Mouse (Mus musculus): ENCODE measurements at regions not wholly inside any gene's neighbourhood (a gene's known extent, or its start where the extent isn't known, plus 50 kb on each side); places are given as distances from the start of the nearest gene placed in this dataset.

GRCm38 (mm10) chr19:14968283-14968682 is 370.4 kb upstream of the Tle4 start:
- no peak for TF ChIP-seq CTCF (IDR thresholded peaks at IDR 0.05; ENCODE audit: low read depth, low read length)
- no peaks in the 10 kb centered on the region for H3K4me1 ChIP-seq (ENCODE audit: control insufficient read depth, insufficient read depth, low read length)
- no peak overlapping the region for H3K4me3 ChIP-seq (ENCODE audit: insufficient read depth, low read length)
- H3K27ac ChIP-seq (ENCODE audit: insufficient read depth, low read depth, low read length), result no peak overlapping the region

GRCm38 (mm10) chr19:14957727-14958126 is 359.9 kb upstream of the Tle4 start:
- Histone ChIP-seq H3K27ac (ENCODE audit: insufficient read depth, low read depth, low read length) (no peak overlapping the region), H3K4me3 (ENCODE audit: insufficient read depth, low read length) (no peak overlapping the region), H3K4me1 (ENCODE audit: control insufficient read depth, insufficient read depth, low read length) (no peaks in the 10 kb centered on the region)
- TF ChIP-seq CTCF (IDR thresholded peaks at IDR 0.05; ENCODE audit: low read depth, low read length) (no peak), POLR2A (IDR thresholded peaks at IDR 0.05; ENCODE audit: borderline replicate concordance, low read depth, low read length) (no peak)

DNA sequence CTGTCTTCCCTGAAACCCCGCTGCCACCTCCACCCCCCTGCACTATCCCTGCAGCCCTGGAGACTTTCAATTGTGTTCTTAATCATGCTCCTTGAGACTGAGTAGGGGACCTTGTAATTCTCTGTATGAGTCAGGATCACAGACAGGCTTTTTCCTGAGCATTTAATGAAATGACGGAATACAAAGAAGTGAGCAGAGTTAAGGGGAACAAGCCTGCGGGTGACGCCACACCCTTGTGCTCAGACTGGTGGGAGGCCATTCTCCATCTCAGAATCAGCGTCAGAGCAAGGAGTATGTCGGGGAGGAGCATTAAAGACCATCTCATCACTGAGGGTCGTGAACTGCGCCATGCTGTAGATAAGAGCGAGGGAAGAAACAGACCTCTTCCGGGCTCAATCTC is 359.3 kb upstream of the Tle4 start:
- Histone ChIP-seq H3K4me3 (ENCODE audit: insufficient read depth, low read length) (no peak overlapping the region), H3K4me1 (ENCODE audit: control insufficient read depth, insufficient read depth, low read length) (no peaks in the 10 kb centered on the region), H3K27ac (ENCODE audit: insufficient read depth, low read depth, low read length) (no peak overlapping the region)
- TF ChIP-seq POLR2A (IDR thresholded peaks at IDR 0.05; ENCODE audit: borderline replicate concordance, low read depth, low read length) (no peak), CTCF (IDR thresholded peaks at IDR 0.05; ENCODE audit: low read depth, low read length) (no peak)

GRCm38 (mm10) chr19:14956392-14956791 is 358.5 kb upstream of the Tle4 start:
- TF ChIP-seq CTCF (IDR thresholded peaks at IDR 0.05; ENCODE audit: low read depth, low read length), result no peak
- Histone ChIP-seq H3K4me3 (ENCODE audit: insufficient read depth, low read length) (no peak overlapping the region), H3K4me1 (ENCODE audit: control insufficient read depth, insufficient read depth, low read length) (no peaks in the 10 kb centered on the region), H3K27ac (ENCODE audit: insufficient read depth, low read depth, low read length) (no peak overlapping the region)

DNA sequence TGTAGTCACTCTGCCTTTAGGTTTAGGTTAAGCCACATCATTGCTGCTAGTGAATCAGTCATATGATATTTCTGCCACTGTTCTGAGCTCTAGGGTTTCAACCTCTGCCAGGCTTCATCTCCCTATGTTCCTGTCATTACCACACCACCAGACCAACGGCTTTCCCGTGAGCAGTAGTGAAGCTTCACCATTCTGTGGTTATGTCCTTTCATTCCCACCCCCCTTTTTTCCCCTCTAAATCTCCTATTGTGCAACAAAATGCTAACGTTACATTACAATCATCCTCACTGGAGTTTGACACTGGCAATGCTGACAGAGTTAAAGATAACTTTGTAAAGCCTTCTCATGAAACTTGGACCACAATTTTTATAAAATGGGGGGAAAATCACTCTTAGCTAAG is 358.1 kb upstream of the Tle4 start:
- no peak overlapping the region for H3K27ac ChIP-seq (ENCODE audit: insufficient read depth, low read depth, low read length)
- no peak for TF ChIP-seq POLR2A (IDR thresholded peaks at IDR 0.05; ENCODE audit: borderline replicate concordance, low read depth, low read length)
- no peak for TF ChIP-seq CTCF (IDR thresholded peaks at IDR 0.05; ENCODE audit: low read depth, low read length)
- no peak overlapping the region for H3K4me3 ChIP-seq (ENCODE audit: insufficient read depth, low read length)
- H3K4me1 ChIP-seq (ENCODE audit: control insufficient read depth, insufficient read depth, low read length), result no peaks in the 10 kb centered on the region

DNA sequence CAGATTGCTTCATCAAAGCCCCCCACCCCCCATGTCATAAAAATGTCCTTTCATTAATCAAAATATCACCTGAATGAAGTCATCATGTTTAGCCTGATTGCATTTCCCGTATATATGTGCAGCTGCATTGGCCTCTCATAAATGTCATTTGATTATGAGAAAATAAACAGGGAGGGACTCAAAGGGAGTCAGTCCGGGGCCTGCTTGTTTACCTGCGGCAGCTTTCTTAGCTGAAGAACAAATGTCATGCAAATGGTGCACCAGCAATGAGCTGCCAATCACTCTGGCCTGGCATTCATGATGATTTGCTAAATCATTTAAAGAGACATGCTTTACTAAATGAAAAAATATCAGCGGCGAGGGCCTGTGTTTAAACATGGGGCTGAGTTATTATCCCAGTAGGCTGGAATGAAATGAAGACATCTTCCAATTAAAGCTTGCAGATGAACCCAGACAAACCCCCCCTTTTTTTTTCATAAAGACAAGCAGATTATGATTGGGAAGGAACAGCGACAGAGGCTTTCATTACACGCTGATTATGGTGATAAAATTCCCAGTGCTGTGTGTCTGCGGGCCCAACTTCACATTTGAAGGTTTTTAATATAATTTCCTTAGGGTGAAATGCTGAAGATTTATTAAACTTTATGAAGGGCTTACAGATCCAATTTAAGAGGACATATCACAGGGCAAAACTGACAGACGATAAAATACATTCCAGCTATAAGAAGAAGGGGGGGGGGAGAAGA is 342.5 kb upstream of the Tle4 start:
- no peak overlapping the region for H3K4me3 ChIP-seq (ENCODE audit: insufficient read depth, low read length)
- no peak overlapping the region for H3K27ac ChIP-seq (ENCODE audit: insufficient read depth, low read depth, low read length)
- TF ChIP-seq CTCF (IDR thresholded peaks at IDR 0.05; ENCODE audit: low read depth, low read length) (no peak), POLR2A (IDR thresholded peaks at IDR 0.05; ENCODE audit: borderline replicate concordance, low read depth, low read length) (no peak)
- H3K4me1 ChIP-seq (ENCODE audit: control insufficient read depth, insufficient read depth, low read length), result no peaks in the 10 kb centered on the region

DNA sequence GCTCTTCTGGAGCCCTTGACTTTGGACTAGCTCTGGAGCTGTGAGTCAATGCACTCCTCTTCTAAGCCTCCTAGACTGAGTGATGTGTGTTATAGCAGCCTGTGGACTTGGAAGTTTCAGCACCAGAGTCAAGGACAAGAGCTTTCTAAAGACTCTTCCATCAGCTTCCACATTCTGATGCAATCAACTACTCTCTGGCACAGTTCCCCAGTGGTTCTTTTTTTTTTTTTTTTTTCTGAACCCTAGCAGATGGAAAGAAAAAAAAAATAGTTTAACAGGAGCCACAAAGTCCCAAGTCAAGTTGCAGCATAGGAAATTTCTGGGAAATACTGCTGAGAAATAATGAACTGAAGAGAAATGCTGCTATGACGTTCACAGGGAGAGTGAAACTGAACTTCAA is 324.4 kb upstream of the Tle4 start:
- Histone ChIP-seq H3K4me3 (ENCODE audit: insufficient read depth, low read length) (no peak overlapping the region), H3K27ac (ENCODE audit: insufficient read depth, low read depth, low read length) (no peak overlapping the region), H3K4me1 (ENCODE audit: control insufficient read depth, insufficient read depth, low read length) (no peaks in the 10 kb centered on the region)
- TF ChIP-seq CTCF (IDR thresholded peaks at IDR 0.05; ENCODE audit: low read depth, low read length), result no peak
- no peak for TF ChIP-seq POLR2A (IDR thresholded peaks at IDR 0.05; ENCODE audit: borderline replicate concordance, low read depth, low read length)

GRCm38 (mm10) chr19:14911056-14911850 is 313.4 kb upstream of the Tle4 start:
- Histone ChIP-seq H3K4me3 (ENCODE audit: insufficient read depth, low read length) (no peak overlapping the region), H3K27ac (ENCODE audit: insufficient read depth, low read depth, low read length) (no peak overlapping the region), H3K4me1 (ENCODE audit: control insufficient read depth, insufficient read depth, low read length) (no peaks in the 10 kb centered on the region)
- TF ChIP-seq CTCF (IDR thresholded peaks at IDR 0.05; ENCODE audit: low read depth, low read length), result no peak

DNA sequence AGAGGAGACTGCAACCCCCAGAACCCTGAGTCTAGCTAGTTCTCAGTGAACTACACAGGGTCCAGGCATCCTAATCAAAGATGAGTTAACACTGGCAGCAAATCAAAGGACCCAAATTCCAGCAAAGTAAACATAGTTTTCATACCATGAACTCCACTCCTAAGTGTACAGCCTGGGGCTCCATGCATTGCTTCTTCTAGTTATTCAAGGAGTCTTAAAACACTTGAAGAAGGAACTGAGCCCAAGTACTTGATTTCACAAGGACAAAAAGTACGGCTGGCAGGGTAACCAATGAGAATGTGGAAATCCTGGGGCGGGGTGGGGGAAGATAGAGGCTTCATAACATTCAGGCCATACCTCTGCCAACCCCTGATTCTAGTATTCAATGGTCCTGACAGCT is 297.0 kb upstream of the Tle4 start:
- no peak for TF ChIP-seq POLR2A (IDR thresholded peaks at IDR 0.05; ENCODE audit: borderline replicate concordance, low read depth, low read length)
- TF ChIP-seq CTCF (IDR thresholded peaks at IDR 0.05; ENCODE audit: low read depth, low read length), result no peak
- no peak overlapping the region for H3K27ac ChIP-seq (ENCODE audit: insufficient read depth, low read depth, low read length)
- no peaks in the 10 kb centered on the region for H3K4me1 ChIP-seq (ENCODE audit: control insufficient read depth, insufficient read depth, low read length)
- no peak overlapping the region for H3K4me3 ChIP-seq (ENCODE audit: insufficient read depth, low read length)

- H3K4me1 ChIP-seq (ENCODE audit: control insufficient read depth, insufficient read depth, low read length), result no peaks in the 10 kb centered on the region
- TF ChIP-seq CTCF (IDR thresholded peaks at IDR 0.05; ENCODE audit: low read depth, low read length) (no peak), POLR2A (IDR thresholded peaks at IDR 0.05; ENCODE audit: borderline replicate concordance, low read depth, low read length) (no peak)
- H3K4me3 ChIP-seq (ENCODE audit: insufficient read depth, low read length), result no peak overlapping the region
- H3K27ac ChIP-seq (ENCODE audit: insufficient read depth, low read depth, low read length), result no peak overlapping the region
These were observed 294.5 kb upstream of the Tle4 start for GRCm38 (mm10) chr19:14892390-14892758.
